Mouse (Mus musculus) spleen, postnatal 36 days (tissue): ENCODE measurements around the gene Gmds.

Experiments
- DNase-seq, 2 experiments: peaks; one replicate each; pipeline ENCODE4 v3.0.0; 2022; ENCODE audit warnings: low spot score in 2 of 2, mixed read lengths in 1 of 2

The Gmds gene

DNA sequence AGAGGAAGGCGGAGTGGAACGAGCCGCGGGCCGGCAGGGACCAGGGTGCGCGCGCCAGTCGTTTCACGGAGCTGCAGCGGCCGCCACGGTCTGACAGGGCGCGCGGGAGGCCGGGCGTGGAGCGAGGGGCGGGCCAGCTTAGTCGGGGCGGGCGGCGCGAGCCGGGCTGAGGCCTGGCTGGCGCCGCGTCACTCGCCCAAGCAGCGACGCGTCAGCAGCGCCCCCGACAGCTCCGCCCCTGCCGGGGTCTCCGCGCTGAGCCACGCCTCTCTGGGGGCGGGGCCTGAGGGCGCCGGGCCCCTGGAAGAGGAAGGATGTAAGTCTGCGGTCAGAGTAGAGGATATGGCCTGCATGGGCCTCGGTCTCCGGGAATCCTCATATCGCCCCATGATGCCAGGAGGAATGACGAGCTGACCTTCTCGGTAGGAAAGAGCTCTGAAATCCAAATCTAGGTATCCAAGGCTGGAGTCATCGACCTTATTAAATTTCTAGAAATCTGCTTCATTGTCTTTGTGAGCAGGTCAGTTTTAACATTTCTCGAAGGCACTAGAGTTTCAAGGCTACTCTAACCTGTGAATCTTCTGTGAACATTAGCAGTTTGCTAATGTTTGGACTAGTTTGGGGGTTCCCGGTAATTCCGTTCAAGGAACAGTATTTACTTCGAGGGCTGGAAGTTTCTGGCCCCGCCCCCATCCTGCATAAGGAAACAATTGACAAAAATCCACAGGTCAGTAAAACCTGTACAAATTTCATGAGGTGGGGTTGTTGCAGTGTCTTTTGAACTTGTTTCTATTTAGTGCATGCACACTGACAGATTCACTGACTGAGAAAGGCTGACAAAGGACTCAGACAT, at the start of gene Gmds:
TSS of gene Gmds (minus strand) at position 228 of the 853 bp plus-strand sequence.
- DNase-seq = peak; percentile 94 to 95

DNA sequence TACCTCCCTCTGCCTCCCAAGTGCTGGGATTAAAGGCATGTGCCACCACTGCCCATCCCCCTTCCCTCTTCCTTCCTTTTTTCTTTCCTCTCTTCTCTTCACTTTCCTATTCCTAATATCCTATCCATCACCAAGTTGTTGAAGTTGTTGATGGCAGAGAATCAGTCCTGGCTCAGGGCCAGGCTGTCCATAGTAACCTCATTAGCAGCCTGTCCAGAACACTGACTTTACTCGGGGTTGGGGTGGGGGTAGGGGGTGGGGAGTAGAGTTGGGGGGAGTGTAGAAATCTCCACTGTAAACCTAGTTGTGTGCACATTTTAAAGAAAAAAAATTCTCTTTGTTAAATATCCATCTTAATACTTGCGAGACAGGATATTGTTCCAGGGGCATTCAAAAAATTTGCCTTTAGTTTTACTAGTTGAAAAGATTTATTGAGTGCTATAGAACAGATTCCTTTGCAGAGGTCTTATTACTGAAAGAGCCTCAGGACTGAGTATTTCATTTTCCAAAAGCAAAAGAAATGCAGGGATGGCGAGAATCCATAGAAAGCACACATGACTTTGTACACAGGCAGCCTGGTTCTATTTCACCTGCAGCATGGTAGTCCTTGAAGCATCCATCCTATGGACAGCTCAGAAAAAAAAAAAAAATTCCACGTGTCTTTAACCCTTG, 47.0 kb upstream of the Gmds start:
- DNase-seq = no peak

DNA sequence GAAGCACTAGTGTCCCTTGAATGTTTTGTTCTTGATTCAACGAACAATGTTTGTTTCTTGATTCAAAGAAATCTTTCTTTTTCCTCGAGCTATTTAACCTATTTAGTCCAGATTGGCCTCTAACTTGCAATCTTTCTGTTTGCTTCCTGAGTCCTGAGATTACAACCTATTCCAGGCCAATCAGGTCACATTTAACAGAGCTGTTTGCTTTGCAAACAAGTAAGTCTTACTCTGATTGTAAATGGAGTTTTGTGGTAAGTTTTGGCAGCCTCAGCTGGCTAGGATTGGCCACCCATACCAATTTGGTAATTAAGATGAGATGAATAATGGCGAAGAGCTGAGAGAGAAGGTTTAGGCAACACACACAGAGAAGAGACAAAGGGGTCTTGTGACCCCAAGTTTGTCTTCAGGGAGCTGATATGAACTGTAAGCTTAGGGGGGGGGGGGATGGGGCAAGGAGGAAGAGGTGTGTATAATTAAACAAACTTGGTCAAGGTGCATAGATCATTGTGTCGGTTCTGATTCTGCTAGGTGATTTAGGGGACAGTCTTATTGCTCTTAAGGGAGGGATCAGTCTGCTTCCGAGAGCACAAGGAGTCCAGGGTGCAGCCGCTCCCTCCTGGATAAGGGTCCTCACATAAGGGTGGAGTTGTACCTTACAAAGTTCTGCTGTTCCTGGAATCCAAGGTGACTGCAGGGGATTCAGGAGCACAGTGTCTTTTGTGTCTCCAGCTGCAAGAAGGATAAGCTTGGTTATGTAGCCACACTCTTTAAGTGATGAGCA, 43.9 kb upstream of the Gmds start:
- DNase-seq = no peak

DNA sequence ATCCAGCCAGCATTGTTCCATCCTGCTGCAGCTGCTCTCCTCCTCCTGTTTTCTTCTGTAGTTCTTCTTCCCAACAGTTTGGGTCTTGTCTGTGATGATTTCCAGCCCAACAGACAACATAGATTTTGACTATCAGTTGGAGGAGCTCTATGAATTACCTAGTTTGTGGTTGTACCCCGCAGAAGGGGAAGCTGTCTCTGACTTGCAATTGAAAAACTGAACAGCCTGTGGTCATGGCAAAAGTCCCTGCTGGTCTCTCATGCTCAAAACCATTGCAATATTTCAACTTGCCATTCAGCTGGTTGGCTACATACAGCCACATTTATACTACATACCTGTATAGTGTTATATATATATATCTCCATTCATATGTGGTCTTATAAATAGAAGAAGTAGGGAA, 40.1 kb upstream of the Gmds start:
- DNase-seq = no peak

DNA sequence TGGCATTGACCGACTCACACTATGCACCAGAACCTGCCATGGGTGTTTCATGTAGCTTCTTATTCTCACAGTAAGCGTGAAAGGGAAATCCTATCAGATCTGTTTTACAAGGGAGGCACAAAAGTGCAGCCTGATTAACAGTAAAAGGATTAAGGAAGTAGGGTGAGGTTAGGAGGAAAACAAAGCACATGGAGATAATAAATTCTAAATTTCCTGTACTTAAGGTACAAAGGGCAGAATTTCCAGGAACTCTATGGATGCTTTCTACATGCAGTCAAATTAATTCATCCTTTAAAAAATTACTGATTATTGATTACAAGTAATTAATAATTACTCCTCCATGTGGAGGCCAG, 34.0 kb upstream of the Gmds start:
- no peak for DNase-seq

DNA sequence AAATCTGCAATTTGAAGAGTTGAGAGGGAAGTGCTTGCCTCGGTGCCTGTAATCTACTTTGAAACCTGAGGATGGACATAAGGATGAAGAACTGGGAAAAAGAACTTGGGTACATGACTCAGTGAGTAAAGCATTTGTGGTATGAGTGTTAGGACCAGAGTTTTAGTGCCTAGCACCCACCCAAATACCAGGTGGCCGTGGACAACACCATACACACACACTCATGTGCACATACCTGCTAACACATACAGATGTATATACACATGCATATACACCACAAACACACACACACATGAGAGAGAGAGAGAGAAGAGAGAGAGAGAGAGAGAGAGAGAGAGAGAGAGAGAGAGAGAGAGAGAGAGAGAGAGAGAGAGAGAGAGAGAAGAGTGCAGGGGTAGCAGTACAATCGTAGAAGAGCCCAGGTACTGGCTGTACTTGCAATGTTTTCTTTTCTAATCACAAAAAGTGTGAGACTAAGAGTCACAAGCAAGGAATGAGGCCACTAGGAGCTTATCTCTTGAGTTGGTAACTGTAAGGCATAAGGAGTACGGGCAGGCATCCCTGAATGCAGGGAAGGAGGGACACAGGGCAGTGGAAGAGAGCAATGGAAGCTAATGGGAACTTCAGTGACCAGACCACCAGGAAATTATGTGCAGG, 33.5 kb upstream of the Gmds start:
- DNase-seq = no peak

DNA sequence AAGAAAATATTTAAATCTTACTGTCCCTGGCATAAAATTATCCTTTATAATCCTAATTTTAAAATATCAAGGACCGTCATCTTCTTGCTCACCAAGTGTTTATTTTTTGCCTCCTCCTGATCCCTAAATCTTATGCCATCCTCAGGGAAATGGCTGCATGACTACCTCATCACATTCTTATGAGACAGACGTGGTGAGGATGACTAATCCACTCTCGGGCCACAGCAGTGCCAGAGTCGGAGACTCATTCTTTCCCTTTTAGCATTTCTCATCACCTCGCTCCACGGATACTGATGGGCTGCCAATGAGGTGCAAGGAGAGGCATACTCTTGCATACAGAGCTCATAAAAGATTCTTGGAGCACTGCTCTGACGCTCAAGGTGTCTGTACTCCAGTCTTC, 32.2 kb upstream of the Gmds start:
- no peak for DNase-seq

DNA sequence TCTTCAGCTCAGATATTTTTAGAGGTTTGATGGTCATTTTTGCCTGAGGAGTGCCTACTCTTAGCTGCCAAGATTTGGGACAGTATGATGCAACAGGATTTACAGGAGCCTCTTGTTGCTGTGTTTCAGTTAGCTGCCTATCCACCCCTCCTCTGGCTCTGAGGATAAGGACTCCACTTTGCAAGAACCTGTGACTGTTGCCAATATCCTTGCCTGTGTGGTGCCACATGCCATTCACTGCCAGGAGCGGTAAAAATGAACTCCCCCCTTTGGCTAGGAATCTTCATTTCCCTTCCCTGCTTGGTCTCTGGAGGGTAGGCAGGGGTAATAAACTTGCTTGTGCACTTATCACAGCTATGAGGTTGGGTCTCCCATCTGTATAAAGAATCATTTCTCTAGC, 31.6 kb upstream of the Gmds start:
- DNase-seq = no peak

DNA sequence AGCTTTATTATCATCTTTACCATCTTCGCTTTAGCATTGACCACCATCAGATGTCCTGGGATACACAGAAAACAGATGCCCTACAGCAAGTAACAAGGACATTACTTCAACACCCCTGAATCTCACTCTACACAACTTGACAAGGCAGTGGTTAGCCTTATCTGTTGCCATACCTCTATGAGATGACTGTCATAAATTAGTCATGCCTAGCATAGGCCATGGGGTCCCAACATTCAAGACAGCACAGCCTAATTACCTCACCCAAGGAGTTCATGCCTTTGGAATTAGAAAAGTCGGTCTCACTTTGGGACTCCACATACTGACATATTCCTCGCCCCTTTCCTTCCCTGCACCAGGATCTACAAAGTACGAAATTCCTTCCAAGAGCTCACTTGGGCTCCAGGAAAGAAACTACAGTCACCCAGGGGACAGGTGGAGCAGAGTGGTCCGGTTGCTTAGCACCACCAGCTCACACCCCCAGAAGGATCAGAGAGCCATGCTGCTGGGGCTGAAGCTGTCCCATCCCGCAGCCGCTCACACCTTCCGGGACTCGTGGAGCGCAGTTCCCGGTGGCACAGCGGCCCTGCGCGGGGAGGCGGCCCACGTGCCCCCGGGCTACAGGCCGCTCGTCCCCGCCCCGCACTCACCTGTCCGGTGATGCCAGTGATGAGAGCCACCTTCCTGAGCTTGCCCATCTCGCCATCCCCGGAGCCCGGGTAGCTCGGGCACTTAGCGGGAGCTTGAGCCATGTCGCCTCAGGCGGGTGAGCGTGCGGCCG, 616 bp downstream of the Gmds start:
- DNase-seq = no peak

DNA sequence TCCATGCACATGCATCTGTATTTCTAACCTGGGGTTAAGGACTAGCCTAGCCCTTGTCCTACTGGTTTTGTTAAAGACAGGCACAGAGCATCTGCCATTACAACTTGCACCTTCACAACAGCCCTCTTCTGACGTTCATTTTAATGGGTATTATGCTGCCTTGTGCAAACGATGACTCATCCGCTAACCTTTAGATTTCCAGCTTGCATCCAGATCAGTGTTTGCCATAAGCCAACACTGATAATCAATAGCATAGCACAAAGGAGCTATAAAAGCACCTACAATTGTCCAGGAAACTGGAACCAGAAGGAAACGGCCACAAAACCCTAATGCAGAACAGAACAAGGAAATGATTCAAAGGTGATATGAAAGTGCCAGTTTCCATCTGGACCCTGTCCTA, 20.2 kb downstream of the Gmds start:
- DNase-seq = no peak

DNA sequence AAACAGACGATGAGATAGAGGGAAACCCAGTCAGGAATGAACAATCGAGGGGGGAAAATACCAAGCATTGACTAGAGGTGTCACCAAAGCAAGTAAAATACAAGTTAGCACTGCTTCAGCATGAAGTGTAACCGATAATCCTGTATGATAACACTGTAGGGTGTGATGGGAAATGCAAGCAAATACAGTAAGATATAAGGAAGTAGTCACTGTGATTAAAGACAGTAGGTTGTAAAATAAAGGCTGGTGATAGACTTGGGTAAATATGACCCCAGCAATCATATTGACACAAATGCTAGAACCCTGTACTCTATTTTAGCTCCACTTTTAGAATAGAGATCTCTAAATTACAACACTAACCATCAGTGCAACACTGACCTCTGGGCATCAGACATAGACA, 21.2 kb downstream of the Gmds start:
- DNase-seq = no peak

DNA sequence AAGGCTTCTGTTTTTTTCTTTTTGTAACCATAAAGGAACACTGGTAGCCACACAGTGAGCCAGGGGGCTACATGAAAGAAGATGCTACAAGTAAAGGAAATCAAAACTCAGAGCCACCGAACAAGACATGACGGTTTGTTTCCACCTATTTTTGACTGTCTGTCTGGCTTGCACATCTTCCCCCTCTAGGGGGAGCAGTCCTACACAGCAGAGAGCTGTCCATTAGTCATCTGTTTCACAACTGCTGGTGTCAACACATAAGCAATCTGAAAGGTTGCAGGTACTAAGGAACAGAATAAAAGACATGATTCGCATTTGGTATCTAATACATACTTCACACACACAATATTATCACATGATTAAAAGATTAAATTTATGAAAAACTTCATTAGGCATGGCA, 25.9 kb downstream of the Gmds start:
- DNase-seq = peak; percentile 38 to 53

DNA sequence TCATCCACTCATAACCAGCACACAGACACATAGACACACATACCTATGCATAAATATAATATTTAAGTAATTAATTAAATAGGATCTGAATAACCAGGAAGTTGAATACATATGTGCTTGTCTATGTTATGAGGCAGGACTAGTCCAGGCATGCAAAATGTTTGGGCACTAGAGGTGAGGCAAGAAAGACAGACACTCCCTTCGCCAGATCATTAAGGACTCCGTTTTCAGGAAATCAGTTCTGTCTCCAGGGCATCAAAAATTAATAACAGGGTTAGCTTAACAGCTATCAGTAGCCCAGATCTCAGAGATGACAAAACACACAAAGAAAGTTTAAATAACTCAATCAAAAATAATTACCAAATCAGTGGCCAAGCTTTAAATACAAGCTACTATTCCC, 27.1 kb downstream of the Gmds start:
- no peak for DNase-seq

DNA sequence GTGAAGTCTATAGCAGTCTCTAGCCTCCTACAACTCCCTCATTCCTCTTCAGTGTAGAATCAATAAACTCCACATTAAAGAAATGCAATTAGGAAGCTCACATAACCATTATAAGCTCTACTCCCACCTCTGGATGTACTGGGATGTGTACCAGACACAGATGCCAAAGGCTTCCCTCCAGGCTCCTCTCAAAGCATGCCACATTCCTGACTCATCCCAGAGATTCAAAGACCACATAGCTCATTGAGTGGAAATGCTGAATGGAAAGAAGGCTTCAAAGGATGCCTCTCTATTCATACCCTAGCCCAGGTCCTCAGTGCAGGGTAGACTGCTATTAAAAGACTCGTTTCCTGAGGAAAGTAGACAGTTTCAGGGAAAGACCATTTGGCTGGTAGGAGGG, 40.1 kb downstream of the Gmds start:
- no peak for DNase-seq

DNA sequence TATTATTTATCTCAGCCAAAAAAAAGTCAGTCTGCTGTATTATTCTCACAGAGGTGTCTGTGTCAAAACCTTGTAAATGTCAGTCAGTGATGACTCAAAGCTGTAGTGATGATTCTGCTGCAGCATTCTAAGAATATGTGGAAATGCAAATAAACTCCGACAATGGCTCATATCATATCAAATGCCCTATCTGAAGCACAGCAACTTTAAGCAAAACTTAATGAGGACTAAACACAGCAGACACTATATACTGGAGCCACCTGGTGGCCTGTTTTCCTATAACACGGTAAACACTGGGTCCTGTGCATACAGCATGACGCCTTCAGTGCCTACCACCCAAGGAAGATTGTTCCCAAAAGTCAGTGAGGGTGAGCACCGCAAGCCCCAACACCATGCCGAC, 41.1 kb downstream of the Gmds start:
- peak in 1 of 2 experiments; percentile 11 for DNase-seq

DNA sequence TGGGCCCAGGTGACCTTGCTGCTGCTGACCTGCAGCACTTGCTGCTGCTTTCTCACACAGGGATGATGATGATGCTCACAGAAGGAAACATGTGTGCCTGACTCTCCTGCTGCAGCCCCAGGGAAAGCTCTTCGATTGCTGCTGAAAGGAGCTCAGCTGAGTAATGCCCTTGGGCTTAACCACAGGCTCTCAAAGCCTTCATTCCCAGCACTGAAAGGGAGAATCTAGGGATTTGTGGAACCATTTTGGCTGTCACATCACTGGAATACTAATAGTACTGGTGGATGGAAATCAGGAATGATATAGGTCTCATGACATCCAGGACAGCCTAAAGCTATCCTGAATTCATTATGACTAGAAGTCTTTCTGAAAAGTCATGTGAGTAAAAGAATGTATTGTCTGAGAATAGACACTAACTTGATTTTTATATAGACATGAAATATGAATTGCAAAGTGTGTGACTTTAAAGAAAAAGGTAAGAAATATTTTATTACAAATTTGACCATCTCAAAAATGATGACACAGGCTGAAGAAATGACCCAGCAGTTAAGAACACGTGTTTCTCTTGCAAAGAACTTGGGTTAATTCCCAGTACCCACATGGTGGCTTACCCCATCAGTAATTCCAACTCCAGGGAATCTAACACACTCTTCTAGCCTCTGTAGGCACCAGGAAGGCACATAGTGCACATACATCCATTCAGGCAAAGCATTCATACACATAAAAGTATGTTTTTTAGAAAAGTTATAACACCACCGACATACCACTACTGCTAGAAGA, 43.9 kb downstream of the Gmds start:
- DNase-seq = no peak

DNA sequence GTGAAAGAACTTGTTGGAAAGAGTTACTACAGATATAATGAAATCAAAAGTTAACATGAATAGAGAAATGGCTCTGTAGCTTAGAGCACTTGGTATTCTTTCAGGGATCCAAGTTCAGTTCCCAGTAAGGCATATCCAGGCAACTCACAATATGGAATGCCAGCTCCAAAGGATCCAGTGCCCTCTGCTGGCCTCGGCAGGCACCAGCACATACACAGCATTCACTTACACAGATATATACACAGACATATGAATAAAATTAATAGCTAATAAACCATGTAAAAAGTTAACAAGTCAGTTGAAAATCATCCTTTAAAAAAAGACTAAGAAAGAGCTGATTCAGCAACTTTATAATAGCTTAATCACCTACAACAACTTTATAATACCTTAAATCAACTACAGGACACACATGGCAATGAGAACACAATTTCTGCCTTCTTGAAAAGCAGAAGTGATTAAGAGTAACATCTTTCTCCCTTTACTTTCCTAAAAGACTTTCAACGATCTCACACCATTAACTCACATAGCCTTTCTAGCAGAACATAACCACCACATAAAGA, 65.5 kb downstream of the Gmds start:
- DNase-seq = no peak

DNA sequence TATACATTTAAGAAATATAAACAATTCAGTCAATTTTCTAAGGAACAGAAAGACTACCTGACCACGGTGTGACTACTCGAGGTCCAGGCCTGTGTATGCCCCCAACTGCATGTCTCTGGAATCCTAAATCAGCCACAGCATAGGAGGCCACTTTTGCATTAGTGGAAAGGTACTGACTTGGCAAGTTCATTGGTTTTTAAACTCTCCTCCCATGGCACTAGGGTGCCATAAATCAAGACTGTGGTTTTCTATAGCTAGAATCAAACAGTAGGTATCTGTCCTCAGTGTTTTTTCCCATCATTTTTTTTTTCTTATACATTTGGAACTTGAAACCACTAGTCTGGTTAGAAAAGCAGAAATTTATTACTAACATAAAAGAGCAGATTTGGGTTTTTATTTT, 68.8 kb downstream of the Gmds start:
- DNase-seq = no peak

DNA sequence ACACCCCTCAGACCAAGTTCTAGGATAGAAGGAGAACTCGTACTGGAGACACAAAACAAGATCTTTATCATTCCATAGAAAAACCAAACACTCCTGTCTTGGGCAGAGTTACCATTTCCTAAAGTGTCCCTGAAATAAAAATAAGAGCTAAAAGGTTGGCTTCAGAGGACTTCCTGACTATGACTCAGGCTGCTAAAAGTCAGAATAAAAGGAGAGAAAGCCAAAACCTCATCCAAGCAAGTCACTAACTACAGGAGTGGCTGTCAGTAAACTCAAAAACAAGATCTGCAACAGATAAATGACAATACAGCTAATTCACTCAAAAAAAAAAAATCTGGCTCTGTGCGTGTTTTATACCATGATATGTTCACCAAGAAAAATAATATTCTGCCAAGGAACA, 69.3 kb downstream of the Gmds start:
- DNase-seq = no peak

DNA sequence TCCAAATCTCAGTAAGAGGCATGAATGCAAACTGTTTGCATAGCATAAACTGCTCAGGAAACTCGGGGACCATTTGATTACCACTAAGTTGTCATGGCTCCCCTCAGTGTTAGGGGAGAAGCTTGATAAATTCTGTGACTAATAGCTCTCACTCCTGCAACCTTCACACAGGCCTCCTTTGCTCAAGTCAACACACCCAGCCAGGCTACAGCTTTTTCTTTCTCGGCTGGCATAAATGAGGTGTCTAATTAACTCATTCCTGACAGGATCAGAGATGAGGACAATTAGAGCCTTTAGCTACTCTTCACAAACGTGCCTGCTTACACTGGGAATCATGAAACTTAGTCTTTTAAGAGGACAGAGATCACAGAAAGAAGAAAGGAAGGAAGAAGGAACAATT, 70.3 kb downstream of the Gmds start:
- DNase-seq = no peak
